In the genomic region with DNA sequence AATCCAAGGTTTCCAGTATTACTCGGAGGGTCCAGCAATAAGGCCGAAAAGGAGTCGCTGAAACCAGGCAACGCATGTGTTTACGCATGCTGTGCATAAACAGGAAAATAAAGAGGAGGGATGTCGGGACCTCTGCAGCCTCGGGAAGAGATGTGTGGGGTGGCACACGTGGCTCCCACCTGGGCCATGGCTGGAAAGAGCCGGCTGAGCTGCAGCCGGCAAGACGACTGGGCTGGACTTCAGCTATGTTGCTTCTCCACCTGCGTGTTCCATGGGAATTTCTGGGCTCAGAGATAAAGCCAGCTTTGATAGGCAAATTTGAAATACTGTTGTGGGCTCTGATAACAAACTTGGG, we compare ENCODE assay signal across 10 mouse cellular contexts. TPM values are rescaled to one million over a fixed set of nuclear protein-coding genes. Genes with fewer than 3 reads are reported as not detected.
A peak's percentile ranks its signal among the peaks of the same experiment; 100 is the strongest.
DNase-seq lines count a peak whose midpoint lies in the region; ATAC-seq and TF ChIP-seq lines count a peak whose summit lies in the region.
"Had no signal": no experiment of that assay in that cellular context is flagged by ENCODE, and none has a peak within 500 bp of the region (broad histone marks: within the 10 kb centered on the region; RNA-seq: fewer than 3 reads in every experiment).

No protein-coding gene starts in this region.

- DNase-seq in heart, postnatal 10 days = peak; percentile 9
- DNase-seq in forelimb bud, embryonic 11.5 days (ENCODE audit: low read depth, low spot score) = peak; percentile 55
- DNase-seq in thymus, postnatal 4 days = no peak
- DNase-seq in gastrocnemius, adult 8-10 months (ENCODE audit: low spot score in 2 of 2) = no peak
- DNase-seq: thymus, postnatal 14 days had no signal

- no peak for ATAC-seq in heart, embryonic 11.5 days (replicated peaks; ENCODE audit: insufficient number of reproducible peaks, low FRiP score, low TSS enrichment)
- peak; percentile 26; the same call in 1 of the 2 replicates for ATAC-seq in intestine, embryonic 15.5 days

- H3K79me2 ChIP-seq in myocyte (ENCODE audit: control insufficient read depth, insufficient read depth) = no peaks in the 10 kb centered on the region

- H3K27me3 ChIP-seq in heart, embryonic 11.5 days (ENCODE audit: control insufficient read depth, insufficient read depth, low read length) = peaks cover 49% of the 10 kb centered on the region
- H3K27me3 ChIP-seq in intestine, embryonic 15.5 days (replicated peaks) = peaks cover 27% of the 10 kb centered on the region
- H3K27me3 ChIP-seq in myocyte (ENCODE audit: control insufficient read depth, insufficient read depth, insufficient read length) = no peaks in the 10 kb centered on the region

- H3K4me3 ChIP-seq in heart, embryonic 11.5 days (ENCODE audit: low read depth, low read length) = no peak overlapping the region
- 0 out of 2 replicates have a peak overlapping the region, but pooled peaks have one; percentile 43 for H3K4me3 ChIP-seq in intestine, embryonic 15.5 days (replicated peaks)
- peak overlapping the region; percentile 20 for H3K4me3 ChIP-seq in myocyte

- TF ChIP-seq POLR2A in myocyte (IDR thresholded peaks at IDR 0.05; ENCODE audit: insufficient read length, low read depth) = no peak

- H3K4me1 ChIP-seq in heart, embryonic 11.5 days (ENCODE audit: control insufficient read depth, insufficient read depth, low read length) = peaks cover 26% of the 10 kb centered on the region
- peaks cover 32% of the 10 kb centered on the region for H3K4me1 ChIP-seq in intestine, embryonic 15.5 days (replicated peaks)

- 28% methylated on average over 12 of the region's 12 CpGs for WGBS in heart, embryonic 11.5 days (ENCODE audit: insufficient replicate concordance)
- WGBS in intestine, embryonic 15.5 days = 20% methylated on average over 12 of the region's 12 CpGs

- intact Hi-C loops in heart, postnatal 10 days (cut with DNase I) = no loop called here

- H3K27ac ChIP-seq in heart, embryonic 11.5 days (ENCODE audit: low read depth, low read length) = no peak overlapping the region
- no peak overlapping the region for H3K27ac ChIP-seq in intestine, embryonic 15.5 days
- H3K27ac ChIP-seq: kidney, postnatal 0 days; macrophage had no signal

- no peak overlapping the region for H3K9ac ChIP-seq in heart, embryonic 11.5 days (ENCODE audit: low read depth, low read length)
- H3K9ac ChIP-seq in intestine, embryonic 15.5 days = 0 out of 2 replicates have a peak overlapping the region, but pooled peaks have one; percentile 8

- H3ac ChIP-seq in myocyte (ENCODE audit: control insufficient read depth, insufficient read length) = no peak overlapping the region

- no peaks in the 10 kb centered on the region for H3K9me3 ChIP-seq in heart, embryonic 11.5 days (replicated peaks; ENCODE audit: control insufficient read depth, low read length)
- no peaks in the 10 kb centered on the region for H3K9me3 ChIP-seq in intestine, embryonic 15.5 days

- no peaks in the 10 kb centered on the region for H3K36me3 ChIP-seq in heart, embryonic 11.5 days (ENCODE audit: control insufficient read depth, insufficient read depth, low read length)
- H3K36me3 ChIP-seq in intestine, embryonic 15.5 days = no peaks in the 10 kb centered on the region
- H3K36me3 ChIP-seq in myocyte (ENCODE audit: control insufficient read depth, insufficient read depth) = no peaks in the 10 kb centered on the region

- H3K4me2 ChIP-seq in heart, embryonic 11.5 days = no peak overlapping the region; the same call in 1 of the 2 replicates
- peak overlapping the region; percentile 91 for H3K4me2 ChIP-seq in intestine, embryonic 15.5 days (replicated peaks)
- peak overlapping the region; percentile 94 for H3K4me2 ChIP-seq in myocyte (ENCODE audit: low read depth)

TF ChIP-seq in myocyte, 11 proteins besides CTCF, POLR2A, EP300 and RAD21:
- TF ChIP-seq MAX (IDR thresholded peaks at IDR 0.05; ENCODE audit: low read depth) = no peak
- TF ChIP-seq E2F4 (IDR thresholded peaks at IDR 0.05; ENCODE audit: insufficient read depth) = no peak
- no peak for TF ChIP-seq MYOD1 (IDR thresholded peaks at IDR 0.05; ENCODE audit: control insufficient read depth in 1 of 3, insufficient read length in 2 of 3, low read depth in 2 of 3)
- TF ChIP-seq TCF12 (IDR thresholded peaks at IDR 0.05; ENCODE audit: insufficient read depth, poor library complexity, severe bottlenecking) = no peak
- no peak for TF ChIP-seq MYOG (IDR thresholded peaks at IDR 0.05; ENCODE audit: control insufficient read depth in 1 of 3, insufficient read depth in 1 of 3, insufficient read length in 2 of 3, low read depth in 2 of 3)
- TF ChIP-seq CEBPB (IDR thresholded peaks at IDR 0.05; ENCODE audit: insufficient read depth, poor library complexity, severe bottlenecking) = no peak
- TF ChIP-seq USF1 (IDR thresholded peaks at IDR 0.05; ENCODE audit: low read depth) = no peak
- no peak for TF ChIP-seq POLR2AphosphoS2 (IDR thresholded peaks at IDR 0.05; ENCODE audit: insufficient read length, low read depth)
- no peak for TF ChIP-seq SRF (IDR thresholded peaks at IDR 0.05; ENCODE audit: control insufficient read depth, insufficient read length, low read depth)
- no peak for TF ChIP-seq REST (IDR thresholded peaks at IDR 0.05; ENCODE audit: insufficient read depth, insufficient read length)
- TF ChIP-seq TCF3 (IDR thresholded peaks at IDR 0.05; ENCODE audit: insufficient read length, low read depth) = no peak

RNA-seq across cellular contexts. Expression of a gene that starts 0.9 kb away (rescaled TPM):
- total RNA-seq in heart, postnatal 10 days (2021) = 10 to 100 TPM; 16.3 to 21.3 TPM
- 4.2 and 4.6 TPM in 2 replicates for polyA plus RNA-seq in heart, embryonic 11.5 days (2014; fragmentation: Nextera tagmentation; extraction: Ambion mirVana)
- 1.8 and 2.4 TPM in 2 replicates for polyA plus RNA-seq in intestine, embryonic 15.5 days (2015; fragmentation: Nextera tagmentation; extraction: Ambion mirVana)
- polyA plus RNA-seq in myocyte (2012; fragmentation: generic; extraction: Trizol) = 0.55 TPM
- total RNA-seq in gastrocnemius, adult 8-10 months (2022) = 10 to 100 TPM in 3 of 4 experiments, 1 to 10 TPM in 1; 7.8 to 13.6 (median 10.3) TPM

Comparison
In these comparisons a context has a peak if more than half of its experiments do, and no peak if none do; other contexts are left out.
1. DNase-seq: peak in heart, postnatal 10 days (2 of 2) and forelimb bud, embryonic 11.5 days (single experiment); none in thymus, postnatal 4 days (single experiment) and gastrocnemius, adult 8-10 months (0 of 2).